Mouse (Mus musculus) gastrocnemius, adult 2 months (tissue): Measurements from ENCODE around the gene 9530003J23Rik. TPM values are rescaled to one million over a fixed set of nuclear protein-coding genes. Genes with fewer than 3 reads are reported as not detected.
"Not testable (repeated sequence)": the region's sequence is repeated elsewhere in the genome, so short reads cannot be mapped to it uniquely, and the experiment has no call there.

Source experiments
- DNase-seq: peaks from one replicate; pipeline ENCODE4 v3.0.0; 2022
- H3K27ac ChIP-seq: fragments of 200-600 bp; 2 replicates; pipeline ENCODE4 v1.8.1; 2022; ENCODE audit warnings: mild to moderate bottlenecking
- H3K4me3 ChIP-seq: fragments of 200-600 bp; 2 replicates; pipeline ENCODE4 v1.8.1; 2022; ENCODE audit warnings: mild to moderate bottlenecking, moderate library complexity
- CTCF ChIP-seq: fragments of 200-600 bp; IDR thresholded peaks from 2 replicates; pipeline ENCODE4 v1.8.1; 2022; ENCODE audit warnings: antibody characterized with exemption, mild to moderate bottlenecking, moderate library complexity
- intact Hi-C: fragments of 180-260 bp; cut with DNase I; formaldehyde crosslinking; loops from one replicate; pipeline ENCODE4 v1.15.1; 2025
- total RNA-seq, 2 experiments: library from RNA; stranded (reverse); gene quantifications; 2 replicates each; pipeline ENCODE4 v1.2.3; 2021

The 9530003J23Rik gene
- total RNA-seq, 2 experiments from 2014 or later: not detected

- TF ChIP-seq CTCF: no peak
- DNase-seq: no peak
- Histone ChIP-seq H3K4me3 (no peak overlapping the region), H3K27ac (no peak overlapping the region)
- intact Hi-C loops: loop anchor here (10.0 kb wide), 1 partner anchor 883 kb away; no protein-coding TSS in a partner anchor
Observed at GRCm38 (mm10) chr10:117217246-117217840, 21.2 kb downstream of the 9530003J23Rik start.

- DNase-seq: peak; percentile 43
Observed at GRCm38 (mm10) chr10:117216793-117217192, 21.7 kb downstream of the 9530003J23Rik start.

GRCm38 (mm10) chr10:117216132-117216495, 22.4 kb downstream of the 9530003J23Rik start:
- no peak for DNase-seq

More at GRCm38 (mm10) chr10:117216793-117217192, 21.7 kb downstream of the 9530003J23Rik start:
- TF ChIP-seq CTCF: peak; percentile 93
- H3K4me3 ChIP-seq: no peak overlapping the region
- intact Hi-C loops: loop anchor here (10.0 kb wide), 1 partner anchor 882 kb away; no protein-coding TSS in a partner anchor
- H3K27ac ChIP-seq: no peak overlapping the region

GRCm38 (mm10) chr10:117215409-117216131, 22.9 kb downstream of the 9530003J23Rik start:
- no peak overlapping the region for H3K4me3 ChIP-seq
- H3K27ac ChIP-seq: no peak overlapping the region
- intact Hi-C loops: loop anchor here (10.0 kb wide), 1 partner anchor 881 kb away; no protein-coding TSS in a partner anchor
- DNase-seq: no peak
- TF ChIP-seq CTCF: no peak

More at GRCm38 (mm10) chr10:117216132-117216495, 22.4 kb downstream of the 9530003J23Rik start:
- Histone ChIP-seq H3K4me3 (no peak overlapping the region), H3K27ac (no peak overlapping the region)
- no peak for TF ChIP-seq CTCF
- intact Hi-C loops: loop anchor here (10.0 kb wide), 1 partner anchor 881 kb away; no protein-coding TSS in a partner anchor

DNA sequence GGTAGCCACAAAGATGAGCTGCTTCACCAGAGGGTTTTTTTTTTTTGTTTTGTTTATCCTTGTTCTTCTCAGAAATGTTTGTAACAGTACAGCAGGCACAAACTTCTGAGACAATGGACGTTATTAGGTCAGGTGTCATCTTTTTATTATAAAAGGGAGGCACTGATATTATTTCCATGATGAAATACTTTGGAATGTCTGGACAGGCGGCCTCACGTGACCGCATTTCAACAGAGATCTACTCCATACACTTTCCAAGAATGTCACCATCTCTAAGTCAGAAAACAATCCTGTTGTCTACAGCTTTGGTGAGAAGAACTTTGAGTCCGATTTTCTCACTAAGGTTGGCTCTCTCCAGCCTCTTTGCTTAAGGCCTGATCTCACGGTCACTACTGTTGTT, 27.5 kb downstream of the 9530003J23Rik start:
- H3K27ac ChIP-seq: no peak overlapping the region
- DNase-seq: no peak
- no peak for TF ChIP-seq CTCF
- intact Hi-C loops: loop anchor here (5.0 to 10.0 kb wide), 3 partner anchors 59 to 876 kb away; partner anchors contain the start of gene Cct2
- no peak overlapping the region for H3K4me3 ChIP-seq

DNA sequence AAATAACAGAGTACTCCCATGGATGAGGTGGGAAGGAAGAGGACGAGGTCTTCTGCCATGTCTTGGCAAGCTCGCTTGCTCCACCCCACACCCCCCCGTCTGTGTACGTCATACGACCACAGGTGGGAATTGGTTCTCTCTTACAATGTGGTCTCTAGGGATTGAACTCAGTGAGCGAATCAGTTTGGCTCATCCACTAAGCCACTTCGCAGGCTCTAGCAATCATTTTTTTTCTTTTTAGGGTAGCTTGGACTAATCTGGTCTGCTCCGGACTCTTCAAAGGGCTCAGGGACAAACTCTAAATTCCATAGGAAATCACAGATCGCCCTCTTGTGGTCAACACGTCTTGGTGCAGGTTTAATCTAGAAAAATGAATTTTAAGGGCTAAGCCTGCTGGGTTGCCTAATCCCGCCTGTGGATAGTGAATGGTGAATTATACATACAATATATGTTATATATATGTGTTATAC, 29.0 kb downstream of the 9530003J23Rik start:
- DNase-seq: no peak
- intact Hi-C loops: loop anchor here (10.0 kb wide), 1 partner anchor 265 kb away; no protein-coding TSS in a partner anchor
- TF ChIP-seq CTCF: peak; percentile 85

GRCm38 (mm10) chr10:117208787-117209186, 29.7 kb downstream of the 9530003J23Rik start:
- H3K27ac ChIP-seq, H3K4me3 ChIP-seq, DNase-seq: not testable (repeated sequence)
- intact Hi-C loops: loop anchor here (10.0 kb wide), 1 partner anchor 264 kb away; no protein-coding TSS in a partner anchor

More for the DNA sequence above, 29.0 kb downstream of the 9530003J23Rik start:
- no peak overlapping the region for H3K27ac ChIP-seq
- H3K4me3 ChIP-seq: peak overlapping the region; percentile 63

GRCm38 (mm10) chr10:117208221-117208620, 30.3 kb downstream of the 9530003J23Rik start:
- intact Hi-C loops: loop anchor here (10.0 kb wide), 1 partner anchor 263 kb away; no protein-coding TSS in a partner anchor
- TF ChIP-seq CTCF: no peak
- H3K4me3 ChIP-seq: no peak overlapping the region
- H3K27ac ChIP-seq: no peak overlapping the region
- no peak for DNase-seq

GRCm38 (mm10) chr10:117206070-117206469, 32.4 kb downstream of the 9530003J23Rik start:
- TF ChIP-seq CTCF: no peak
- Histone ChIP-seq H3K4me3 (no peak overlapping the region), H3K27ac (no peak overlapping the region)
- intact Hi-C loops: loop anchor here (10.0 kb wide), 1 partner anchor 261 kb away; no protein-coding TSS in a partner anchor
- no peak for DNase-seq

DNA sequence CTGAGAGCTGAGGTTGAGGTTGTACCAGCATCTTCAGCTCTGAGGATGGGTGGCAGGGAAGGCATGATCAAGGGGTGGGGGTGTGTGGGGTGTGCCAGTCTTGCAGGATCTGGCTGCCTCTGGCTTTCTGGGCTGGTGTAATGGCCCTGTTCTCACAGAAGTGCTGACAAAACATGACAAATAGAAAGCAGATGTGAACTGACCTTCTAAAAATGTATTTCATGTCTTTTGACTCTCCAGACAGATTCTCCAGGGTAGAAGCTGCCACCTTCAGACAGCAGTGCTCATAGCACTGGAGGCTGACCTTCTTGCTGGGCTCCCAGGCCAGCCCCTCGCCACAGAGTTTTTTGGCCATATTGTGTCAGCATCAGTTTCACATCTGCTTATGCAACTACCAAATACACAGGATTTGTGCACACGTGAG, 34.9 kb downstream of the 9530003J23Rik start:
- Histone ChIP-seq H3K4me3 (no peak overlapping the region), H3K27ac (no peak overlapping the region)
- no peak for DNase-seq
- intact Hi-C loops: loop anchor here (10.0 kb wide), 1 partner anchor 259 kb away; no protein-coding TSS in a partner anchor
- TF ChIP-seq CTCF: no peak; the same call in 1 of the 2 replicates

- TF ChIP-seq CTCF: no peak
- intact Hi-C loops: loop anchor here (10.0 kb wide), 1 partner anchor 258 kb away; no protein-coding TSS in a partner anchor
- H3K4me3 ChIP-seq: no peak overlapping the region
- no peak overlapping the region for H3K27ac ChIP-seq
- DNase-seq: no peak
Observed at GRCm38 (mm10) chr10:117202981-117203557, 35.4 kb downstream of the 9530003J23Rik start.

GRCm38 (mm10) chr10:117199701-117200100, 38.8 kb downstream of the 9530003J23Rik start:
- Histone ChIP-seq H3K4me3 (no peak overlapping the region), H3K27ac (no peak overlapping the region)
- DNase-seq: no peak
- TF ChIP-seq CTCF: no peak
- intact Hi-C loops: loop anchor here (10.0 kb wide), 1 partner anchor 255 kb away; no protein-coding TSS in a partner anchor
